Mouse (Mus musculus): ENCODE measurements at regions not wholly inside any gene's neighbourhood (a gene's known extent, or its start where the extent isn't known, plus 50 kb on each side); places are given as distances from the start of the nearest gene placed in this dataset.

DNA sequence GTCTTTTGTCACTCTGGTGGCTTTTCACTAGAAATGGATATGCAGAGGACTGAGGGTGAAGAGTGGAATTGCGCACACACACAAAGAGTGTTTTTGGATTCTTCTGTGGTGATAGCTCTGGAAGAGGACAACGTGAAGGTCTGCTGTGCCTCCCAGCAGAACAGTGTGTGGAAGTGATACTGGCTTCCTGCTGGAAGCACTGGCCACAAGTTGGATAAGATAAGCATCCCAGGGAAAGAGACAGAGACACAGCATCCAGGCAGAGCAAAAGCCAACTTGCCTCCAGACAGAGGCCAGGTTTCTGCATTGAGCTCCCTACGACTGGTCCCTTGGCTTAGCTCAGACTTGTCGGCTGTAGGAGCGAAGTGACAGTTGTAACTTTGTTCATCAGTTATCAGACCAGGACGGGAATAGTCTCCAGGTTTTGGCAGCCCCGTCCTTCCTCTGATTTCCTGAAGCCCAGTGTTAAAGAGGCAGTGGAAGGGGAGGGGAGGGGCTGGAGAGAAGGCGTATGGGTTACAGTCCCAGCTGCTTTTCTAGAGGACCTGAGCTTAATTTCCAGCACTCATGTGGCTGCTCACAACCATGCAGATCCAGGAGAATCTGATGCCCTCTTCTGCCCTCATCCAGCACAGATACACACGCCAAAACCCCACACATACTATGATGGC lies 89.2 kb downstream of the Tmem170b start:
- no peak overlapping the region for H3K27ac ChIP-seq
- H3K27me3 ChIP-seq, result no peaks in the 10 kb centered on the region
- no peak overlapping the region for H3K4me2 ChIP-seq
- no peak overlapping the region for H3K4me3 ChIP-seq (replicated peaks)
- peaks cover 16% of the 10 kb centered on the region; the same call in 1 of the 2 replicates for H3K4me1 ChIP-seq
- H3K36me3 ChIP-seq, result no peaks in the 10 kb centered on the region
- no peaks in the 10 kb centered on the region for H3K9me3 ChIP-seq (replicated peaks)
- ATAC-seq (replicated peaks; ENCODE audit: low FRiP score), result no peak
- H3K9ac ChIP-seq, result no peak overlapping the region
- WGBS, result 68% methylated on average over 9 of the region's 9 CpGs

DNA sequence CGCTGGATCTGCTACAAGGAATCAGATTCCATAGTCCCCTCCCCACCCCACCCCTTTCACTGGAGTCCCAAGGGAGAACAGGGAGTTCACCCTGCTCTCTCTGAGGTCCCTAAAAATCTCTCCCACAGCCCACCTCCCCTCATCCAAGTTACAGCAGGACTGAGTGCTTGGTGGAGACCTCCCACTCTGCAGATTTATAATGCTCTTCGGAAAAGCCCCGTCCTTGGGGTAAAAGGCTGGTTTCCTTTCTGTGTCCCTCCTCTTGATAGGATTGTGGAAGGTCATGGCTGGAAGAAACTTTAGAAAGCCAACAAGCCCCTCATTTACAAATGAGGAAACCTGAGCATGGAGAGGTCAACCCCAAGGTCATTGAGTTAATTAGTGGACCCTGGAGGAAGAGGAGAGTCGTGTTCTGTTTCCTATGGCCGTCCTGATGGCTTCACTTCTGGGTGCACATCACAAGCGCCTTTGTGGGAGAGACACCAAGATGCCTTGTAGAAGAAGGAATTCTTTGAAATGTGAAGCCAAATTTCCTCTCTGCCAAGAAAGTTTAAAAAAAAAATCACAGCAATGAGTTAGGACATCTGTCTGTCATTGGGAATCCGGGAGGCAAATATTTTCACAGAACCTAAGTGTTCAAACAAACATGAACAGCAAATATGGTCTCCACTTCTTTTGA lies 91.2 kb downstream of the Tmem170b start:
- ATAC-seq (replicated peaks; ENCODE audit: low FRiP score), result peak; percentile 77
- peaks cover 16% of the 10 kb centered on the region; the same call in 1 of the 2 replicates for H3K4me1 ChIP-seq
- no peaks in the 10 kb centered on the region for H3K9me3 ChIP-seq (replicated peaks)
- H3K27ac ChIP-seq, result peak overlapping the region; percentile 67
- no peaks in the 10 kb centered on the region for H3K36me3 ChIP-seq
- no peak overlapping the region for H3K4me2 ChIP-seq
- no peak overlapping the region for H3K9ac ChIP-seq
- no peak overlapping the region for H3K4me3 ChIP-seq (replicated peaks)
- WGBS, result 19% methylated on average over 7 of the region's 7 CpGs
- H3K27me3 ChIP-seq, result no peaks in the 10 kb centered on the region

DNA sequence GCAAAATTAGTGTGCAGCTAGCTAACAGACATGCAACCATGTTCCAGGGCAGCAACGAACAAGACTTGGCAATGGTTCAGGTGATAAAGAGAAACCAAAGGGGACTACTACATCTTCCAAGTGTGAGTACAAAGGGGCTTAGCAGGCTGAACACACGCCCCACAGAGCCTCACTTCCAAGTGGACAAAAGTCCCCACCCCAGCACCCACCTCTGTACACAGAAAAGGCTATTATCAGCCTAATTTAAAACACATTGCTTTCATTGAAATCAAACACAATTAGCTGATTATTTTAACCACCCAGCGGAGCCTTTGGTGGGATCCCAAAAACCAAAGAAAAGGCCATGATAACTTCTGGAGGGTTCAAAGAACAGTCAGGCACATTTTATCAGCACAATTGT lies 95.6 kb downstream of the Tmem170b start:
- ATAC-seq (replicated peaks; ENCODE audit: low FRiP score), result no peak
- Histone ChIP-seq H3K27ac (no peak overlapping the region), H3K27me3 (no peaks in the 10 kb centered on the region), H3K4me2 (no peak overlapping the region), H3K9ac (no peak overlapping the region), H3K9me3 (replicated peaks) (no peaks in the 10 kb centered on the region), H3K4me1 (peaks cover 32% of the 10 kb centered on the region), H3K36me3 (no peaks in the 10 kb centered on the region), H3K4me3 (replicated peaks) (no peak overlapping the region)
- WGBS, result 75% methylated on average over 3 of the region's 3 CpGs

DNA sequence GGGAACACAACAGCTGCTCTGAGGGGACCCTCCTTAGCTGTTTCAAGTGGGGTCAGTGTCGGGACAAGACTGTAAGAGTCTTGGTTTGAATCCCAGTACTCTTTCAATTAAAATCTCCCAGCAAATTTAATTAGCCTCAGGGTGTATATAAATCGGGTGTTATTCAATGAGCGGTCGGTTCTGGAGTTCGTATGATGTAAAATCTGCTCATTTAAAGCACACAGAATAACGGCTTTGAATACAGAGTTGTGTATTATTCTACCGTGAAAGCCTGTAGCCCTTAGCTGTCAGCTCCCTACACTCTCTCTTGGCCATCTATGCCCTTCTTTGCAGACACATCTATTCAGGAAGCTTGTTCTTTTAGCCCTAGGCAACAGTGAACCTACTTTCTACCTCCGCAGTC lies 96.1 kb downstream of the Tmem170b start:
- ATAC-seq (replicated peaks; ENCODE audit: low FRiP score), result no peak
- Histone ChIP-seq H3K36me3 (no peaks in the 10 kb centered on the region), H3K9ac (no peak overlapping the region), H3K27me3 (no peaks in the 10 kb centered on the region), H3K9me3 (replicated peaks) (no peaks in the 10 kb centered on the region), H3K4me3 (replicated peaks) (no peak overlapping the region), H3K4me2 (no peak overlapping the region), H3K4me1 (peaks cover 29% of the 10 kb centered on the region), H3K27ac (no peak overlapping the region)
- 87% methylated on average over 8 of the region's 8 CpGs for WGBS

DNA sequence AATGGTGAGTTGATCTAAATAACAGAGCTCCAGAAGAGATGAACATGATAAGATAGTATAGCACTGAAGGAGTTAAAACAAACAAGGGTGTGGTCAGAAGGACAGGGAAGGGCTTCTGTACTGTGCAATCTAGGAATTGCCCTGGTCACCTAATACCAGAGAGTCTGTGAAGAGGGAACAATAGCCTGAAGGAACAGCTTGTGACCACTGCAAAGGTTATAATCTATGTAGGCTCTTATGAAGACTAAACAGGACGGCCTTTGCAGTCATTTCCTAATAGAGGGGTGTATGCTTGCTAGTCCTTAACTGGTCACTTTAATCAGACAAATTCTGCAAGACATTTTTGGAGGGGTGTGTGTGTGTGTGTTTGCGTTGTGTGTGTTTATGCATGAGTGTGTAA lies 97.5 kb downstream of the Tmem170b start:
- Histone ChIP-seq H3K9me3 (replicated peaks) (no peaks in the 10 kb centered on the region), H3K4me2 (no peak overlapping the region), H3K36me3 (no peaks in the 10 kb centered on the region), H3K4me1 (peaks cover 20% of the 10 kb centered on the region), H3K9ac (no peak overlapping the region), H3K4me3 (replicated peaks) (no peak overlapping the region), H3K27ac (peak overlapping the region; percentile 41; the same call in 1 of the 2 replicates), H3K27me3 (no peaks in the 10 kb centered on the region)
- WGBS, result 74% methylated on average over 2 of the region's 2 CpGs
- ATAC-seq (replicated peaks; ENCODE audit: low FRiP score), result 0 out of 2 replicates have a peak, but pooled peaks have one; percentile 50

DNA sequence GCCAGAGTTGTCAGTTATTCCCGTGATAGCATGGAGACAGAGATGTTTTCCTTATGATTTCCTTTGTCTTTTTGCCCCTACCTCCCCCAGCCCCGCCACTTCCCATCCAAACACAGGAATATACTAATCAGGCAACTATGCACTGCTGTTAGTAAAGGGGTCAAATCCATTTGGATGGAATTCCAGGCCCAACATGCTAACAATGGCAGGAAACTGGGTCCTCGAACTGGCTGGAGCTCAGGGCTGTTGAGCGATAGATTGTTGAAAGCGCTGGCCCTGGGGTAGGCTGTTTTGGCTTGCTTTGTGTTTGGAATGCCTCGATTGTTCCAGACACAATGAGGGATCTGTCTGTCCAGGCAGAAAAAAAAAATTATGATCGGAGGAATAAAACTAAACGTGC lies 97.9 kb downstream of the Tmem170b start:
- Histone ChIP-seq H3K4me1 (peaks cover 20% of the 10 kb centered on the region), H3K4me2 (no peak overlapping the region), H3K9me3 (replicated peaks) (no peaks in the 10 kb centered on the region), H3K36me3 (no peaks in the 10 kb centered on the region), H3K9ac (no peak overlapping the region), H3K27ac (peak overlapping the region; percentile 41), H3K4me3 (replicated peaks) (no peak overlapping the region), H3K27me3 (no peaks in the 10 kb centered on the region)
- ATAC-seq (replicated peaks; ENCODE audit: low FRiP score), result no peak
- WGBS, result 71% methylated on average over 8 of the region's 8 CpGs

DNA sequence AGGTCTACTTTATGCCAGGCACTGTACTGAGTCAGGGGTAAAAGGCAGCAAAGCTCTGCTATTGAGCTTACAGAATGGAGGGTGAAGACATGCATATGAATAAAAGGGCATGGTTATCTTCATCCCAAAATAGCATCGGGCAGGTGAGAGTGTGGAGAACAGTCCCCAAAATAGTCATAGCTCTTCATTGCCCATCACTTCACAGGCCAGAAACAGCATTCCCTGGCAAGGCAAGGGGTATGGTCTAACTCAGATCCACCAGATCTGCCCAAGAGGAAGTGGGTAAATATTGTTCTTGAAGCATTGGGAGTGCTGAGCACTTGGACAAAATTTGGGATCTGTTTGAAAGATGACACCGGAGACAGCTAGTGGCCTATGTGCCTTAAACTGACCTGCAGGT lies 99.1 kb downstream of the Tmem170b start:
- no peak for ATAC-seq (replicated peaks; ENCODE audit: low FRiP score)

DNA sequence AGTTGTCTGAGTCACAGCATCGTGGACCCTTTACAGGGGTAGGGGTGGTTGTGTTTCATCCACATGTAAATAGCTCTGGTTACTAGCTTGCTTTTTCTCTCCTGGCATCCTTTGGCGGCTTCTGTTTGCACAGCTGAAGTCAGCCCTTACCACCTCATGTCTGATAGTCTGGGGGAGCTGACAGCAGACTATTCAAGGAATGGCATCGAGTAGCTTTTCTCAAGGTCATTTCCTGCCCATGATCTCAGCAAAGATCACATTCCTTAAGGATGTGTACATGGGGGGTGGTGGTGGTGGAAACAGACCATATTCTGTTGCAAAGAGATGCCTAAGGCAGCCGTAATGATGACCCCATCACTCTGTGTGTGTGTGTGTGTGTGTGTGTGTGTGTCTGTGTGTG lies 99.9 kb downstream of the Tmem170b start:
- no peak overlapping the region for H3K4me2 ChIP-seq
- 18% methylated on average over 4 of the region's 4 CpGs for WGBS
- ATAC-seq (replicated peaks; ENCODE audit: low FRiP score), result peak; percentile 76

More for the DNA sequence above, 99.1 kb downstream of the Tmem170b start:
- H3K9ac ChIP-seq, result no peak overlapping the region
- H3K27me3 ChIP-seq, result no peaks in the 10 kb centered on the region
- H3K4me3 ChIP-seq (replicated peaks), result no peak overlapping the region
- no peak overlapping the region for H3K4me2 ChIP-seq
- peaks cover 23% of the 10 kb centered on the region for H3K4me1 ChIP-seq
- H3K36me3 ChIP-seq, result no peaks in the 10 kb centered on the region
- WGBS, result 98% methylated on average over 2 of the region's 2 CpGs
- H3K27ac ChIP-seq, result peak overlapping the region; percentile 68
- no peaks in the 10 kb centered on the region for H3K9me3 ChIP-seq (replicated peaks)

DNA sequence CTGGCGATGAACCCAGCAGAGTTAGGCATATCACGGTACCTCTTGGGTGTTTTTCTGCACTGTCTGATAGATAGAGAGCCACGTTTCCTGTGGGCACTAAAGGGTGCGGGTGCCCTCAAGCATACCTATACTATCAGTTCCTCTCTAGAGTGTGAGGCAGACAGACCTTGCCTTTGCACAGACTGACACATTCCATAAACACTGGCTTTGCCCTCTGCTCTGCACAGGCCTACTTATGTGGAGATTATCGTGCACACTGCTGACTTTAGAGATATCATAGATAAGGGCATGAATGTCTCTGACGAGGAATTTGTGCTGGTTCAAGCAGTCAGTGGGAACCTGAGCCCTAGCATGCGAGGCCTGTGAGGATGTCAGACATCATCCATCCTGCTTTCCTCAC lies 102.1 kb downstream of the Tmem170b start:
- ATAC-seq (replicated peaks; ENCODE audit: low FRiP score), result no peak
- H3K27ac ChIP-seq, result no peak overlapping the region
- H3K9ac ChIP-seq, result no peak overlapping the region
- no peak overlapping the region for H3K4me2 ChIP-seq
- no peaks in the 10 kb centered on the region for H3K9me3 ChIP-seq (replicated peaks)
- peaks cover 24% of the 10 kb centered on the region for H3K4me1 ChIP-seq
- H3K27me3 ChIP-seq, result no peaks in the 10 kb centered on the region
- no peak overlapping the region for H3K4me3 ChIP-seq (replicated peaks)
- 72% methylated on average over 7 of the region's 7 CpGs for WGBS
- H3K36me3 ChIP-seq, result no peaks in the 10 kb centered on the region

More for the DNA sequence above, 99.9 kb downstream of the Tmem170b start:
- Histone ChIP-seq H3K4me3 (replicated peaks) (no peak overlapping the region), H3K9me3 (replicated peaks) (no peaks in the 10 kb centered on the region), H3K36me3 (no peaks in the 10 kb centered on the region), H3K4me1 (peaks cover 24% of the 10 kb centered on the region), H3K27ac (peak overlapping the region; percentile 68), H3K27me3 (no peaks in the 10 kb centered on the region), H3K9ac (no peak overlapping the region)

DNA sequence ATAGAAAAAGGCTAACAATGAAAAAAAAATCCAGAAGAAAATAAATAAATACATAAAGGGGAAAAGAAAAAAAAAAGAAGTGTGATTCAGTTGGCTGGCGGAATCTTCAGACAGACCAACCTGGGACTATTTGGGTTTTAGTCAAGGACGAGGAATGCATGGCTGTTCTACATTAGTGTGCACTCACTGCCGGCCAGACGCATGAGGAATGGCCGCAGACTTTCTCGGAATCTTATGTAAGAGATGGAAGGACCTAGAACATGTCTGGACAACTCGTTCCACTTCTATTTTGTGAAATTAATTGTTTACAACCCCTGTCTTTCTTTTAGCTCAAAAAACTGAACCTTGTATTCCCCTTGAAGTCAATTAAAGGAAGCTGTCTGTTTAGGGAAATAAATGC lies 103.4 kb downstream of the Tmem170b start:
- H3K27ac ChIP-seq, result no peak overlapping the region
- peaks cover 17% of the 10 kb centered on the region for H3K4me1 ChIP-seq
- H3K4me2 ChIP-seq, result no peak overlapping the region
- no peak for ATAC-seq (replicated peaks; ENCODE audit: low FRiP score)
- H3K9ac ChIP-seq, result no peak overlapping the region
- WGBS, result 68% methylated on average over 7 of the region's 7 CpGs
- H3K36me3 ChIP-seq, result no peaks in the 10 kb centered on the region
- H3K4me3 ChIP-seq (replicated peaks), result no peak overlapping the region
- H3K9me3 ChIP-seq (replicated peaks), result no peaks in the 10 kb centered on the region
- H3K27me3 ChIP-seq, result no peaks in the 10 kb centered on the region

DNA sequence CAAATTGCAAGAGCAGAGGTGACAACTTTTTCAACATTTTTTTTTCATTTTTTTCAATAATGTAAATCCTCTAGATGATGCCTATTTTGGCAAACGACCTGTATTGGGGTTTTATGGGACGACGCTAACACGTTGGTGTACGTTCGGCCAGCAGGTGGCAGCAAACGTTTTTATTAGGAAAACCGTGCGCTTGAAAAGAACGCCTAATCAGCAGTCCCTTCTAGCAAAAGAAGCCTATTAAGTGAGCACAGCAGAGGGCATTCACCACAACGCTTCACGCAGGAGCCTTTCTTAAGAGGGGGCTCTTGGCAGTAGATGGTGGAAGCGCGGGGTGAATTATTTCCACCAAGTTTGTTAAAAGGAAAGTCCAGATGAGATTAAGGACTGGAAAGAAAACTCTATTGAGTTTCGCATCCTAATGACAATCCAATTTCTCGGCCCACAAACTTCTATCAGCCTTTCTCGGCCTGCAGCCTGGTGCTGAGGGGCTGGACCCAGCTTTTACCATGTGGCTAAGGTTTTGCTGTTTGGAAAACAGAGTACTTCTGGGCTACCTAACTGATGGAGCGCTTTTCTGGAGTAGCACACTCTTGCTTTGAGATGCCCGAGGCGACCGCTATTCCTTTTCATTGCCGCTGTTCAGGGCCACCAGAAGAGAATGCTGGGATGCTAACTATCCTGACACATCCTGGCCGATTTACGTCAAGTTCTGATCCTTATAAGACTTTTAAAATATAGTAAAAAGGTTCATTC lies 103.9 kb downstream of the Tmem170b start:
- ATAC-seq (replicated peaks; ENCODE audit: low FRiP score), result peak; percentile 58; the same call in 1 of the 2 replicates
- 33% methylated on average over 24 of the region's 24 CpGs for WGBS

DNA sequence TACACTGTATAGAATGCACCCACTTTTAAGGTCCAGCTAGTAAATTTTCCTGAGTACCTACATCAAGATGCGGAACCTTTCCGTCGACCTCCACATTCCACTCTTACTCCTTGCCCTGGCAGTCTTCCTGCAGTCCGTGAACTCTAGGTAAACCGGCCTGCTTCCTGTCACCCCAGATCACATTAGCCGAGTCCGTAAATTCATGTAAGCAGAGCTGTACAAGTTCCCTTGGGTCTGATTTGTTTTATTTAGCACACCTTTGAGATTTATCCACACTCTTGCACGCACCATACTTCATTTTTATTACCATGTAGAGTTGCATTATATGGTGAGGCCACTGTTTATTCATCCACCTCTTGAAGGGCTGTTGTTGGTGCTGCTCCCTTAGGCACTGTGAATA lies 106.9 kb downstream of the Tmem170b start:
- no peak overlapping the region for H3K27ac ChIP-seq
- WGBS, result 17% methylated on average over 8 of the region's 8 CpGs
- H3K9ac ChIP-seq, result no peak overlapping the region
- no peak overlapping the region for H3K4me3 ChIP-seq (replicated peaks)
- no peaks in the 10 kb centered on the region for H3K36me3 ChIP-seq
- H3K27me3 ChIP-seq, result no peaks in the 10 kb centered on the region
- no peaks in the 10 kb centered on the region for H3K9me3 ChIP-seq (replicated peaks)
- no peak overlapping the region for H3K4me2 ChIP-seq
- peak; percentile 52 for ATAC-seq (replicated peaks; ENCODE audit: low FRiP score)
- H3K4me1 ChIP-seq, result peaks cover 4% of the 10 kb centered on the region; the same call in 1 of the 2 replicates

More for the DNA sequence above, 103.9 kb downstream of the Tmem170b start:
- Histone ChIP-seq H3K4me2 (no peak overlapping the region), H3K9ac (no peak overlapping the region), H3K9me3 (replicated peaks) (no peaks in the 10 kb centered on the region), H3K27me3 (no peaks in the 10 kb centered on the region), H3K36me3 (no peaks in the 10 kb centered on the region), H3K27ac (no peak overlapping the region), H3K4me3 (replicated peaks) (no peak overlapping the region), H3K4me1 (peaks cover 17% of the 10 kb centered on the region)

Data from kidney, embryonic 15.5 days (tissue).